Mouse (Mus musculus): ENCODE measurements around the gene Stx16.

Stx16 gene

DNA sequence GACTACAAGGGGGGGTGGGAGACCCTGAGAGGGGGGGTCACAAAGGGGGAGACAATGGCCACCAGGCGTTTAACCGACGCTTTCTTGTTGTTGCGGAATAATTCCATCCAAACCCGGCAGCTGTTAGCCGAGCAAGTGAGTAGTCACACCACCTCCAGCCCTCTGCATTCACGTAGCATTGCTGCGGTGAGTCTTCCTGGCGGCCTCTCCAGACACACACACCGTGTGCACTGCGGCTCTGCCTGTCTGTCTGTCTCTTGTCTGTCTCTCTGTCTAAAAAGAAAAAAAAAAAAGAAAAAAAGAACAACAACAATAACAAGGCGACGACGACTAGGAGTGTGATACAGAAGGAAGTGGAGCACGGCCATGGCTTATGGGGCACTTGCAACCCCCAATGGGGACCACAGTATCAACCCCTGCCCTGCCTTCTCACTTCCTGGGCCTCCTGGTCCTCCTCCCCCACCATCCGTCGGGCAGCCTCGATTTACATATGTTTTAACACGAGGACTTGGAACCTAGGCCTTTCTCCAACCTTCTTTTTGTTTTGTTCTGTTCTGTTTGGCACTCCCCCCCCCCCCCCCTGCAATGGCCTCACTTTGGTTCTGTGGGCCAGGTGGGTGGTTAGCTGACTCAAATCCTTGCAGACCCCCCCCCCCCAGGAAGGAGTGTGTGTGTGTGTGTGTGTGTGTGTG, 1.0 kb downstream of the Stx16 start:
- DNase-seq = peak; percentile 17 to 24

DNA sequence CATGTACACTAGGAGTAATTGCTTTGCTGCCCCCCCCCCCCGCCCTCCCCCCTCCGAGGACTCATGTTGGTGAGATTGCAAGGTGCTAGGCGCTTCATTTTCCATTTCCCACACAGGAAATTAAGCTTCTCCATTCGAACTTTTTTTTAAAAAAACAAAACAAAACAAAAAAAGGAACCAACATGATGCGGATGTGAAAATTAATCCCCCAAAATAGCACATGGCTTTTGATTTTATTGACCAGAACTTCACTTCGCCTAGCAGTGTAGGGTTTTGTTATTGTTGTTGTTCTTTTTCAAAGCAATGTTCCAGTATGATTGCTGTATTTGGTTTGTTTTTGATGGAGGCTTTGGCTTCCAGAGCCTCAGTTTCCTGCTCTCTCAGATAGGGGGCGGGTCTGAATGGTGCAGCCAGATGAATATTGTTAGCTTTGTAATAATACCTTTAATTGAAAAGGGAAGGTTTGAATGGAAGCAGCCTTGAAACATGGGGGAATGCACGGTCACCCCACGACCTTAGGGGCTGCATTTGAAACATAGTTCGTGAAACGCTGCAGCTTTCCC, 1.7 kb downstream of the Stx16 start:
- no peak for DNase-seq

DNA sequence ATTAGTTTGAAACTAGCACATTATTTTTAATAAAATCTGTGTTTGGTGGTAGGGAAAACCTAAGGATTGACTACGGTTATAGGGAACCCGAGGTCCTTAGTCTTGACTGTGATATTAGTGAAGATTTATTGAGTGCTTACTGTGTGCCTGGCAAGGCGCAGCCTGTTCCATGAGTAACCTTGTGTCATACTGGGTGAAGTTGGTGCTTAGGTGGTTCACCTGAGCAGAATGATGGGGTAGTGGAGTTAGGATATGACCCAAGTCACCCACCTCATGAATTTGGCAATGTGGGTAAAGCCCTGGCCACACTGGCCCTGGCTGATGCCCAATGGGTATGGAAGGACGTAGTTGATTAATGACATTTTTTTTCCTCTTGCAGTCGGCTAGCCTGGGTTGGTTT, 5.7 kb downstream of the Stx16 start:
- no peak for DNase-seq

GRCm38 (mm10) chr2:174082380-174082918, 6.3 kb downstream of the Stx16 start:
- no peak for DNase-seq

DNA sequence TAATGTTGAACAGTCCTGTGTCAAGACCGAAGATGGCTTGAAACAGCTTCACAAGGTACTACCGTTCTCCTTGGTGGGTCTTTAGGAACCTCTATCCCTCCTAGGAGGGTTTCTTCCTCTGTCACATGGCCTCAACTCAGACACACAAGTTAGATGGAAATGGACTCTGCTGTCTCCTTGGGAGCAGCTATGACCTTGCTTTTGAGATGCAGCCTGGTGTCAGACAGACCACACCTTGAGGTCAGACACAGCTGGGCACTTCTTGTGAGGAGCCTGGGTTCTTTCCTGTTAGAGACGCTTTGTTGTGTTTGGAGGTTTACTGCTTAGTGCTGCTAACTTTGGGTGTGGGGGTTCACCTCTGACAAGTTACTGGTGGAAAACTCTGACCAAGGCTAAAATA, 19.0 kb downstream of the Stx16 start:
- no peak for DNase-seq

GRCm38 (mm10) chr2:174102399-174102798, 26.3 kb downstream of the Stx16 start:
- no peak for DNase-seq

DNA sequence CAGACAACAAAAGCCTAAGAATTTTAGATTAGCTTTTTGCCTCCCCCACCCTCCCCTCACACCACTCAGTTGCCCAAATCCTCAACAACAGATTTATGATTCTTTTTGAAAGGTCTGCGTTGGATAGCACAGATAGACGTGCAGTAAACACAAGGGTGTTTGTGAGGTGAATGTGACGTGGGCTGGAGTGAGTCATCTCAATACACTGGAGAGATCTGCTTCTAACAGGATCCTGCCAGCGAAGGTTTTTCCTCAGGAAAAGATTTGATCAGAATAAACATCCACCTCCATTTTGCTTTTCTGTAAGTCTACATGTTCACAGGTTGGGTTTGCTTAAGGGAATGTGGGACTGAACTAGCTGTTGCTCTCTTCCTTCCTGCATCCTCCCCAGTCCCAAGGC, 27.4 kb downstream of the Stx16 start:
- DNase-seq = no peak

- no peak for DNase-seq
Observed at GRCm38 (mm10) chr2:174107375-174107774, 31.3 kb downstream of the Stx16 start.

- peak; percentile 76 to 77 for DNase-seq
Observed at GRCm38 (mm10) chr2:174109991-174110782, 34.1 kb downstream of the Stx16 start, which contains the start of gene Npepl1. Gene Npepl1, plus strand, starts transcription at chr2:174110349.

GRCm38 (mm10) chr2:174110783-174111549, 34.9 kb downstream of the Stx16 start:
- peak in 1 of 2 experiments; percentile 58 for DNase-seq

DNA sequence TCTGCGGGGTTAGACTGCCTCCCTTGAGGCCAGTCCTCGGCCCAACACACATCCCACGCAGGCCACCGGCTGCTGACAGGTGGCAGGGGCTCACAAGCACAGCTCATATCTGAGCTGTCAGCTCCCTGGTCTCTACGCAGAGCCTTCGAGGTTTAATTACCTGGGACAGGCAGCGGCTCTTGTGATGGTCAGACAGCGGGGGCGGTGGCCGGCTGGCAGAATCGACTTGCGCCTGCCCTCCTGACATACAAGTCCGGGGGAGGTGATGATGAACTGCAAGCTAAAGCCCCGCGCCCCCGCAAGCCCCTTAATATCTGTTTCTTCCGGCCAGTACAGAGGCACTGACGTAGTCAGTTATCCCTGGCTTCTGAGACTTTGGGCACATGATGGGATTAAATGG, 36.8 kb downstream of the Stx16 start:
- no peak for DNase-seq

- peak; percentile 15 to 28 for DNase-seq
Observed at GRCm38 (mm10) chr2:174114148-174114864, 38.2 kb downstream of the Stx16 start.

GRCm38 (mm10) chr2:174116929-174117328, 40.8 kb downstream of the Stx16 start:
- DNase-seq = no peak

GRCm38 (mm10) chr2:174118141-174118540, 42.0 kb downstream of the Stx16 start:
- DNase-seq = no peak

DNA sequence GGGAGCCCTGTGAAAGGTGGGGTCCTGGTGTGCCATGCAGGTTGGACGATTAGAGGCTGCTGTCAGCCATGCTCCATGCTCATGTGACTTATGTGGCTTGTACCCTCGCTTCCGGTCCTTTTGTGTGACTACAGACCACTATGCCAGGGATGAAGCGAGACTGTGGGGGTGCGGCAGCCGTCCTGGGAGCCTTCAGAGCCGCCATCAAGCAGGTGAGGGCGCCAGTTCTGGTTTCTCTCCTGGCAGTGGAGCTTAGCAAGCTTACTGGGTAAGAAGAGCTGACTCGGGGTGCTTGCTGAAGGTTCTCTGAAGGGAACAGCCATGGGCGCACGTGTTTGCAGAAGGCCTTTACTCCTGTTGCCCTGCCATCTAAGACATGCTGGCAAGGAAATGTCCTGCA, 43.2 kb downstream of the Stx16 start:
- DNase-seq = no peak

DNA sequence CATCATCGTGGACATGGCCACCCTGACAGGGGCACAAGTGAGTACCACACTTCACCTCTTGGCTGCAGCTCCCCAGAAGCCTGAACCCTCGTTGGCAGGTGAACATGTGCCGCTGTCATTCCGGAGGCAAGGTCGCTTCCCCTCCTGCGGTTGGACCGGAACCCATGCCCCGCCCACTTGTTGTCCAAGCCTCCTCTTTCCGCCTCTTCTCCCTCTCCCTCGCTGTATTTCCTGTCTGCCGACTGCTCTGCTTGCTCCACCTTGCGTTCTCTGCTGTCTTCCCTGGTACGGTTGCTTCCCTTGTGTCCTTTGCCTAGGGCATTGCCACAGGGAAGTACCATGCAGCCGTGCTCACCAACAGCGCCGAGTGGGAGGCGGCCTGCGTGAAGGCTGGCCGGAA, 44.5 kb downstream of the Stx16 start:
- DNase-seq = no peak

GRCm38 (mm10) chr2:174121411-174121947, 45.4 kb downstream of the Stx16 start:
- DNase-seq = no peak

GRCm38 (mm10) chr2:174122331-174122730, 46.2 kb downstream of the Stx16 start:
- no peak for DNase-seq

DNA sequence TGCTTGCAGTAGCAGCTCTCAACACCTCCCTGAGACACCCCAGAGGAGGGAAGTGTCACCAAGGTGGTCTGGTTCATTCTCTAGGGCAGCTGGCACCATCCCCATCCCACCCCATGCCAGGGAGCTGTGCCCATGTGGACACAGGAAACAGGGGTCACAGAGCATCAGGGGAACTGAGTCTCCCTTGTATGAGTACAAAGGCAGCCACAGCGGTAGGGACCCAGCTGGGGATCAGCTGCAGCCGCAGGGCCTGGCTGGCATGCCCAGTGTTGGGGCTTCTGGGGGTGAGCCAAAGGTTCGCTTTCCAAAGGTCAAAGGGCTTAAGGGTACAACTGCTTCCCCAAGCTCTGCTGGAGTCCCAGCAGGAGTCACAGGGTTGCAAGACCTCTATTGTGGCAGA, 47.6 kb downstream of the Stx16 start:
- no peak for DNase-seq

GRCm38 (mm10) chr2:174126522-174127375, 50.6 kb downstream of the Stx16 start:
- DNase-seq = peak; percentile 37 to 60

DNA sequence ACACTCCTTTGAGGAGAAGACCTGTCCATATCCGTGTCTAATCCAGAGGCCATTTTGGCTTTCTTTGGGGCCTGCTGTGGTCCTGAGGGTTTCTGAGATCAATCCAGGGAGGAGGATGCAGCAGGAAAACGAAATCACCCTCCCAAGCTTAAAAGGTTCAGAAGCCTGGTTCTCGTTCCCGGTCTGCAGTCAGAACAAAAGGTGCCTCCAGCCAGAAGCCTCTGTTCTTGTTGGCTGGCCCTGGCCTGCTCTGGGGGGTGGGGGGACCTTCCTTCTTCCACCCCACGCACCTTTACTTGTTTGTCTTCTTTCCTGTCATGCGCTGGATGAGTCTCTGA, 51.2 kb downstream of the Stx16 start:
- no peak for DNase-seq
